Mouse (Mus musculus): ENCODE results near the gene Mtmr2. TPM values are rescaled to one million over a fixed set of nuclear protein-coding genes. Genes with fewer than 3 reads are reported as not detected.

Gene Mtmr2
- total and polyA plus RNA-seq, 3 experiments, result 19.7 to 42.6 (median 34.7) TPM

- dilution Hi-C loops (cut with MboI; ENCODE audit: extremely low pct_ligation_motif_present, extremely low pct_unique_long_range_greater_than_20kb, low sequenced_read_pairs) (no loop called here), in situ Hi-C loops (cut with MboI; ENCODE audit: low pct_ligation_motif_present, low pct_unique_long_range_greater_than_20kb, low sequenced_read_pairs) (loop anchor here (10.0 kb wide), 1 partner anchor 162 kb away; no protein-coding TSS in a partner anchor)
- H3K27ac ChIP-seq (ENCODE audit: insufficient read depth, low read depth), result no peak overlapping the region
- peak; percentile 89 for DNase-seq (ENCODE audit: extremely low read depth)
- H3K36me3 ChIP-seq (replicated peaks in 1 of 2; ENCODE audit: control insufficient read depth in 1 of 2, insufficient read depth in 1 of 2, low read length in 1 of 2), result no peaks in the 10 kb centered on the region
- no peak overlapping the region for H3K9ac ChIP-seq (ENCODE audit: insufficient read depth, low read depth)
- TF ChIP-seq SMC3 (IDR thresholded peaks at IDR 0.05; ENCODE audit: low read depth, low read length) (peak; percentile 97), KAT2A (IDR thresholded peaks at IDR 0.05; ENCODE audit: insufficient replicate concordance, low read length) (no peak), UBTF (IDR thresholded peaks at IDR 0.05; ENCODE audit: low read depth, low read length) (no peak), HCFC1 (IDR thresholded peaks at IDR 0.05; ENCODE audit: low read depth, low read length) (no peak), NELFE (IDR thresholded peaks at IDR 0.05; ENCODE audit: low read depth, low read length) (no peak; the same call in 1 of the 2 replicates), TBP (conservative IDR thresholded peaks at IDR 0.05; ENCODE audit: low read depth, low read length) (no peak), RAD21 (IDR thresholded peaks at IDR 0.05; ENCODE audit: low read depth, low read length) (peak; percentile 95), JUN (IDR thresholded peaks at IDR 0.05; ENCODE audit: insufficient read depth, low read depth, low read length) (no peak), CTCF (conservative IDR thresholded peaks at IDR 0.05 in 1 of 2, IDR thresholded peaks at IDR 0.05 in 1 of 2; ENCODE audit: low read depth in 2 of 2, low read length in 2 of 2) (peak; percentile 59 to 96), MXI1 (IDR thresholded peaks at IDR 0.05; ENCODE audit: low read depth, low read length) (no peak), MYC (IDR thresholded peaks at IDR 0.05; ENCODE audit: low read depth, low read length) (no peak), MAX (IDR thresholded peaks at IDR 0.05; ENCODE audit: low read length) (no peak), IRF4 (IDR thresholded peaks at IDR 0.05; ENCODE audit: low read depth, low read length) (no peak), POLR2A (IDR thresholded peaks at IDR 0.05; ENCODE audit: low read depth, low read length) (no peak), USF1 (IDR thresholded peaks at IDR 0.05; ENCODE audit: low read depth, low read length) (no peak), MEF2A (IDR thresholded peaks at IDR 0.05; ENCODE audit: borderline replicate concordance, low read depth, low read length) (no peak), TCF12 (IDR thresholded peaks at IDR 0.05; ENCODE audit: low read depth, low read length) (no peak), GABPA (IDR thresholded peaks at IDR 0.05; ENCODE audit: insufficient replicate concordance, low read depth, low read length) (no peak), MAFK (IDR thresholded peaks at IDR 0.05; ENCODE audit: insufficient replicate concordance, low read length) (no peak), RCOR1 (conservative IDR thresholded peaks at IDR 0.05; ENCODE audit: low read depth, low read length) (no peak), USF2 (conservative IDR thresholded peaks at IDR 0.05; ENCODE audit: low read depth, low read length) (no peak), CHD1 (IDR thresholded peaks at IDR 0.05; ENCODE audit: low read depth, low read length) (no peak), ZC3H11A (IDR thresholded peaks at IDR 0.05; ENCODE audit: low read depth, low read length) (peak; percentile 79), EP300 (IDR thresholded peaks at IDR 0.05; ENCODE audit: low read length) (no peak), BHLHE40 (IDR thresholded peaks at IDR 0.05; ENCODE audit: low read depth, low read length) (no peak), CHD2 (IDR thresholded peaks at IDR 0.05; ENCODE audit: low read length) (no peak), SIN3A (IDR thresholded peaks at IDR 0.05; ENCODE audit: low read length) (no peak), ZNF384 (IDR thresholded peaks at IDR 0.05; ENCODE audit: low read depth, low read length) (no peak)
- peak overlapping the region; percentile 44; the same call in 1 of the 2 replicates for H3K4me2 ChIP-seq (ENCODE audit: insufficient read depth, low read depth, poor library complexity, severe bottlenecking)
- no peak overlapping the region for H3K4me3 ChIP-seq (replicated peaks in 1 of 3; ENCODE audit: low read depth in 2 of 3, low read length in 2 of 3, poor library complexity in 1 of 3)
- H3K27me3 ChIP-seq (replicated peaks), result no peaks in the 10 kb centered on the region
- H3K4me1 ChIP-seq (ENCODE audit: control insufficient read depth in 1 of 2, insufficient read depth in 2 of 2), result peaks cover 0 to 11% of the 10 kb centered on the region in 2 experiments; a peak in 2 of 4 replicates
- H3K9me3 ChIP-seq (replicated peaks; ENCODE audit: low read length), result no peaks in the 10 kb centered on the region
- no peaks in the 10 kb centered on the region for H3K79me2 ChIP-seq (replicated peaks; ENCODE audit: control insufficient read depth, extremely low read depth, insufficient read depth, poor library complexity, severe bottlenecking)
Observed at GRCm38 (mm10) chr9:13716316-13717099, 31.7 kb upstream of the Mtmr2 start.

Data from CH12.LX (cell line).